Mouse (Mus musculus) embryonic fibroblast, embryonic 13.5 days (primary cell): ENCODE measurements at regions not wholly inside any gene's neighbourhood (a gene's known extent, or its start where the extent isn't known, plus 50 kb on each side); places are given as distances from the start of the nearest gene placed in this dataset.

Experiments
- CTCF ChIP-seq: IDR thresholded peaks from 2 replicates; pipeline ENCODE4 v1.5.1; 2011; ENCODE audit warnings: mild to moderate bottlenecking, control low read depth, low read length, moderate library complexity, borderline replicate concordance; ENCODE audit not compliant: insufficient read depth
- POLR2A ChIP-seq: IDR thresholded peaks from 2 replicates; pipeline ENCODE4 v1.6.1; 2011; ENCODE audit warnings: low read depth, mild to moderate bottlenecking, control low read depth, low read length, moderate library complexity

DNA sequence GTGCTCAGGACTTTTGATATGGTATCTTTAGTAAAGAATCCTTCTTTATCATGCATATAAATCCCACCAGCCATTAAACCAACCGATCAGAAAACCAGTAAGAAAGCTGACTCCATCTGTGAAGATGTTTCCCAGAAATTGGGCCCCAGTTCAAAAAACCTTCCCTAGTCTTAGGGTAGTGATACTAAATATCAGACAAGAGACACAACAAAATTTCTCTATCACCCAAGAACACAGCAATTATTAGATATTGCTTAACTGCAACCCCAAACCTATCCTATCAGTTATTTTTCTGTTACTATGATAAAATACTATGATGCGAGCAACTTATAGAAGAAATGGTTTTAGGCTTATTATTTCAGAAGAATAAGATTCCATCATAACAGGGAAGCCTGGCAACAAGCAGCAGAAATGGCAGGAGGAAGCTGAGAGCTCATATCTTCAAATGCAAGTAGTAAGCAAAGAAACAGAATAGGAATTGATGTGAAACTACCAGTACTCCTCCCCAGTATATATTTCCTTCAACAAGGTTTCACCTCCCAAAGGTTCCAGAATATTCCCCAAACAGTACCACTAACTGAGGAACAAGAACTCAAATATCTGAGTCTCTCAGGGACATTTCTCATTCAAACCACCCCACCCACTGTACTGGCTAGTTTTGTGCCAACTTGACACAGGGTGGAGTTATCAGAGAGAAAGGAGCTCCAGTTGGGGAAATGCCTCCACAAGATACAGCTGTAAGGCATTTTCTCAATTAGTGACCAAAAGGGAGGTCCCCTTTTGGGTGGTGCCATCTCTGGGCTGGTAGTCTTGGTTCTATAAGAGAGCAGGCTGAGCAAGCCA is 234.1 kb downstream of the Tex13c3 start:
- no peak for TF ChIP-seq POLR2A
- no peak for TF ChIP-seq CTCF
